Mouse (Mus musculus) stomach, embryonic 14.5 days (tissue): ENCODE measurements at regions not wholly inside any gene's neighbourhood (a gene's known extent, or its start where the extent isn't known, plus 50 kb on each side); places are given as distances from the start of the nearest gene placed in this dataset.

ENCODE experiments used
- ATAC-seq: fragments of 200-750 bp; cut with Nextera tagmentation; 2 replicates; pipeline ENCODE4 v1.8.0; 2017; ENCODE audit warnings: low read depth, moderate TSS enrichment; ENCODE audit not compliant: insufficient number of reproducible peaks, insufficient read depth, low FRiP score
- H3K27ac ChIP-seq: fragments of 300-500 bp; sonication (generic); 2 replicates; pipeline ENCODE4 v1.5.1; 2014; ENCODE audit warnings: mild to moderate bottlenecking, low read length, moderate library complexity, mixed read lengths
- H3K27me3 ChIP-seq: fragments of 300-500 bp; sonication (generic); 2 replicates; pipeline ENCODE4 v1.6.1; 2014; ENCODE audit warnings: low read length, control low read depth, mixed read lengths; ENCODE audit not compliant: control insufficient read depth, insufficient read depth
- H3K36me3 ChIP-seq: fragments of 300-500 bp; sonication (generic); 2 replicates; pipeline ENCODE4 v1.6.1; 2014; ENCODE audit warnings: mild to moderate bottlenecking, control low read depth, low read length, moderate library complexity, mixed read lengths; ENCODE audit not compliant: control insufficient read depth, insufficient read depth
- H3K4me1 ChIP-seq: fragments of 300-500 bp; sonication (generic); 2 replicates; pipeline ENCODE4 v1.6.1; 2014; ENCODE audit warnings: low read length, control low read depth, mixed read lengths; ENCODE audit not compliant: control insufficient read depth, insufficient read depth
- H3K4me2 ChIP-seq: fragments of 300-500 bp; sonication (generic); replicated peaks from 2 replicates; pipeline ENCODE4 v1.6.1; 2014; ENCODE audit warnings: low read depth, low read length, control low read depth
- H3K4me3 ChIP-seq: fragments of 300-500 bp; sonication (generic); 2 replicates; pipeline ENCODE4 v1.5.1; 2014; ENCODE audit warnings: low read depth, low read length, control low read depth
- H3K9ac ChIP-seq: fragments of 300-500 bp; sonication (generic); replicated peaks from 2 replicates; pipeline ENCODE4 v1.6.1; 2014; ENCODE audit warnings: low read depth, mild to moderate bottlenecking, control low read depth, low read length, moderate library complexity, mixed read lengths
- H3K9me3 ChIP-seq: fragments of 300-500 bp; sonication (generic); 2 replicates; pipeline ENCODE4 v1.6.1; 2016; ENCODE audit warnings: low read depth, low read length, control low read depth; ENCODE audit not compliant: control insufficient read depth
- WGBS: fragments of 180-500 bp; shearing (Covaris S2); extraction: QIAGEN DNeasy Blood & Tissue Kit; methylation state at CpG from one replicate; pipeline ENCODE4 v1.1.7; 2014; 5-methylcytosine and 5-hydroxymethylcytosine counted together

- Histone ChIP-seq H3K27ac (no peak overlapping the region), H3K36me3 (no peaks in the 10 kb centered on the region), H3K4me2 (no peak overlapping the region), H3K4me1 (no peaks in the 10 kb centered on the region), H3K4me3 (no peak overlapping the region), H3K9ac (no peak overlapping the region), H3K9me3 (no peaks in the 10 kb centered on the region), H3K27me3 (no peaks in the 10 kb centered on the region)
- 61% methylated on average over 2 of the region's 2 CpGs for WGBS
- no peak for ATAC-seq
Measured at GRCm38 (mm10) chr13:90584766-90585165, 320.4 kb downstream of the Atp6ap1l start.

GRCm38 (mm10) chr13:90575371-90575770 lies 329.8 kb downstream of the Atp6ap1l start:
- Histone ChIP-seq H3K4me2 (no peak overlapping the region), H3K9me3 (no peaks in the 10 kb centered on the region), H3K4me1 (no peaks in the 10 kb centered on the region), H3K4me3 (no peak overlapping the region), H3K36me3 (no peaks in the 10 kb centered on the region), H3K27me3 (no peaks in the 10 kb centered on the region), H3K9ac (no peak overlapping the region), H3K27ac (no peak overlapping the region)
- 83% methylated on average over 2 of the region's 2 CpGs for WGBS
- ATAC-seq, result no peak

- ATAC-seq, result no peak
- no peak overlapping the region for H3K27ac ChIP-seq
- H3K27me3 ChIP-seq, result no peaks in the 10 kb centered on the region
- H3K4me3 ChIP-seq, result no peak overlapping the region
- no peak overlapping the region for H3K9ac ChIP-seq
- 93% methylated on average over 2 of the region's 2 CpGs for WGBS
- H3K4me1 ChIP-seq, result no peaks in the 10 kb centered on the region
- H3K4me2 ChIP-seq, result no peak overlapping the region
- H3K9me3 ChIP-seq, result no peaks in the 10 kb centered on the region
- no peaks in the 10 kb centered on the region for H3K36me3 ChIP-seq
Measured at GRCm38 (mm10) chr13:90572580-90572979, 332.6 kb downstream of the Atp6ap1l start.

- H3K27me3 ChIP-seq, result no peaks in the 10 kb centered on the region
- no peaks in the 10 kb centered on the region for H3K9me3 ChIP-seq
- 69% methylated on average over 1 of the region's 1 CpGs for WGBS
- no peak overlapping the region for H3K4me2 ChIP-seq
- ATAC-seq, result no peak
- no peak overlapping the region for H3K27ac ChIP-seq
- no peaks in the 10 kb centered on the region for H3K36me3 ChIP-seq
- H3K4me1 ChIP-seq, result no peaks in the 10 kb centered on the region
- no peak overlapping the region for H3K9ac ChIP-seq
- H3K4me3 ChIP-seq, result no peak overlapping the region
Measured at GRCm38 (mm10) chr13:90563183-90563840, 341.8 kb downstream of the Atp6ap1l start.

- H3K4me2 ChIP-seq, result no peak overlapping the region
- H3K4me1 ChIP-seq, result no peaks in the 10 kb centered on the region
- H3K9ac ChIP-seq, result no peak overlapping the region
- 68% methylated on average over 1 of the region's 1 CpGs for WGBS
- no peak overlapping the region for H3K27ac ChIP-seq
- no peaks in the 10 kb centered on the region for H3K9me3 ChIP-seq
- no peak for ATAC-seq
- H3K4me3 ChIP-seq, result no peak overlapping the region
- no peaks in the 10 kb centered on the region for H3K27me3 ChIP-seq
- no peaks in the 10 kb centered on the region for H3K36me3 ChIP-seq
Measured at GRCm38 (mm10) chr13:90560095-90560494, 345.1 kb downstream of the Atp6ap1l start.

GRCm38 (mm10) chr13:90559481-90559880 lies 345.7 kb downstream of the Atp6ap1l start:
- H3K36me3 ChIP-seq, result no peaks in the 10 kb centered on the region
- no peak overlapping the region for H3K27ac ChIP-seq
- H3K27me3 ChIP-seq, result no peaks in the 10 kb centered on the region
- no peak for ATAC-seq
- no peaks in the 10 kb centered on the region for H3K4me1 ChIP-seq
- no peaks in the 10 kb centered on the region for H3K9me3 ChIP-seq
- no peak overlapping the region for H3K9ac ChIP-seq
- WGBS, result 93% methylated on average over 2 of the region's 2 CpGs
- H3K4me2 ChIP-seq, result no peak overlapping the region
- H3K4me3 ChIP-seq, result no peak overlapping the region

GRCm38 (mm10) chr13:90551166-90551565 lies 354.0 kb downstream of the Atp6ap1l start:
- ATAC-seq, result no peak
- Histone ChIP-seq H3K9me3 (no peaks in the 10 kb centered on the region), H3K4me3 (no peak overlapping the region), H3K9ac (no peak overlapping the region), H3K27me3 (no peaks in the 10 kb centered on the region), H3K36me3 (no peaks in the 10 kb centered on the region), H3K4me1 (no peaks in the 10 kb centered on the region), H3K4me2 (no peak overlapping the region), H3K27ac (no peak overlapping the region)
- WGBS, result 76% methylated on average over 2 of the region's 2 CpGs

- Histone ChIP-seq H3K9ac (no peak overlapping the region), H3K36me3 (no peaks in the 10 kb centered on the region), H3K4me2 (no peak overlapping the region), H3K27me3 (no peaks in the 10 kb centered on the region), H3K4me1 (no peaks in the 10 kb centered on the region), H3K27ac (no peak overlapping the region), H3K9me3 (no peaks in the 10 kb centered on the region), H3K4me3 (no peak overlapping the region)
- WGBS, result 75% methylated on average over 1 of the region's 1 CpGs
- ATAC-seq, result no peak
Measured at GRCm38 (mm10) chr13:90546288-90547035, 358.7 kb downstream of the Atp6ap1l start.
